In the genomic region with DNA sequence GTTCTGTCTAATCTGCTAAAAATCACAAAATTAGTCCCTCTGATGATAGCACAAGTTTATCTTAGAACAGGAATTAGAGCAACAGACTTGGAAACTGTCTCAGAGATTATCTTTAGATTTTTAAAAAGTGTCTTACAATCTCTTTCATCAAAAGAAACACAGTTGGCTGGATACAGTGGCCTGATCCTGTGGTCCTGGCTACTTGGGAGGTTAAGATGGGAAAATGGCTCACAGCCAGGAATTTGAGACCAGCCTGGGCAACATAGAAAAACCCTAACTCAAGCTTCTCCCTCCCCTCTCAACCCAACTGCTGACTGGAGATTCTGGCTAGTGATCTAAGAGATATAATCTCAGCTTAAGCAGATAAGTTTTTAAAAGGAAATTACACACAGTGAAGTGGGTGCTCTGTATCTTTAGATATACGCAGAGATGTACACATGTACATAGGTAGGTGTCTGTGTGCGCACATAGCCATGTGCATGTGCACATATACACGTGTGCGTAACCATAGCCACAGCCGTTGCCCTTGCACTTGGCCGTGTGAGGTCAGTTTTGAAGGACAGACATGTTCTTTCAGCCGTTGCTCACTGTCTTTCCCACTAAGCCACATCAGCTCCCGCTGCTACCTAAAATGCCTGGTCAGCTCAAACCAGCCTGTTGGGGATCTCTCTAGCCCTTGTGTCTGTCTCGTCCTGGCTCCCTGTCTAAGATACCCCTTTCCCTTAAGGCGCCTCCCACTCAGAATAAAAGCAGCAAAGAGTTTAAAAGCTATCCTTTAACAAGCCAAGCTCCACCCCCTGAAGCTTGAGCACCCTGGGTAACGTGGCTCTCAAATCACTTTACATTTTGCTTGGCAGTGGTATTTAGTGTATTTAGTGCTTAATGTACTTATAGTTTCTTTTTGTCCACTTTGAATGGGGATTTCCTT, we compare ENCODE assay signal across 10 mouse cellular contexts.
DNase-seq lines count a peak whose midpoint lies in the region; ATAC-seq and TF ChIP-seq lines count a peak whose summit lies in the region.
"Had no signal": no experiment of that assay in that cellular context is flagged by ENCODE, and none has a peak within 500 bp of the region (broad histone marks: within the 10 kb centered on the region; RNA-seq: fewer than 3 reads in every experiment).

No protein-coding gene starts in this region.

- no peak for ATAC-seq in embryonic facial prominence, embryonic 11.5 days (replicated peaks; ENCODE audit: insufficient number of reproducible peaks, low FRiP score, low TSS enrichment, low read depth)
- no peak for ATAC-seq in lung, postnatal 0 days
- 0 out of 2 replicates have a peak, but pooled peaks have one; percentile 49 for ATAC-seq in midbrain, embryonic 15.5 days (replicated peaks)

- no peak overlapping the region for H3K27ac ChIP-seq in embryonic facial prominence, embryonic 11.5 days (replicated peaks; ENCODE audit: low read depth, low read length)
- H3K27ac ChIP-seq in embryonic facial prominence, embryonic 10.5 days (replicated peaks) = no peak overlapping the region; the same call in 1 of the 2 replicates
- no peak overlapping the region for H3K27ac ChIP-seq in lung, postnatal 0 days (ENCODE audit: low read length)
- peak overlapping the region; percentile 80 for H3K27ac ChIP-seq in midbrain, embryonic 15.5 days

- no peaks in the 10 kb centered on the region; the same call in 1 of the 2 replicates for H3K36me3 ChIP-seq in embryonic facial prominence, embryonic 11.5 days (replicated peaks; ENCODE audit: control insufficient read depth, insufficient read depth, low read depth, low read length)
- peaks cover 36% of the 10 kb centered on the region for H3K36me3 ChIP-seq in embryonic facial prominence, embryonic 10.5 days (replicated peaks)
- H3K36me3 ChIP-seq in lung, postnatal 0 days (ENCODE audit: insufficient read depth, low read length) = peaks cover 2% of the 10 kb centered on the region; the same call in 1 of the 2 replicates
- H3K36me3 ChIP-seq in midbrain, embryonic 15.5 days (replicated peaks) = 0 out of 2 replicates have a peak, but pooled peaks cover 4% of the 10 kb centered on the region

- no peaks in the 10 kb centered on the region; the same call in 1 of the 2 replicates for H3K4me1 ChIP-seq in embryonic facial prominence, embryonic 11.5 days (ENCODE audit: control insufficient read depth, insufficient read depth, low read length)
- peaks cover 51% of the 10 kb centered on the region for H3K4me1 ChIP-seq in embryonic facial prominence, embryonic 10.5 days
- H3K4me1 ChIP-seq in lung, postnatal 0 days (ENCODE audit: insufficient read depth, low read depth, low read length) = peaks cover 7% of the 10 kb centered on the region; the same call in 1 of the 2 replicates
- peaks cover 36% of the 10 kb centered on the region for H3K4me1 ChIP-seq in midbrain, embryonic 15.5 days

- no peaks in the 10 kb centered on the region for H3K9me3 ChIP-seq in embryonic facial prominence, embryonic 11.5 days (replicated peaks; ENCODE audit: control insufficient read depth, low read length)
- no peaks in the 10 kb centered on the region for H3K9me3 ChIP-seq in embryonic facial prominence, embryonic 10.5 days
- H3K9me3 ChIP-seq in lung, postnatal 0 days (ENCODE audit: low read length) = no peaks in the 10 kb centered on the region
- no peaks in the 10 kb centered on the region for H3K9me3 ChIP-seq in midbrain, embryonic 15.5 days

- H3K27me3 ChIP-seq in embryonic facial prominence, embryonic 11.5 days (ENCODE audit: control insufficient read depth, insufficient read depth, low read length) = no peaks in the 10 kb centered on the region
- H3K27me3 ChIP-seq in embryonic facial prominence, embryonic 10.5 days (replicated peaks; ENCODE audit: low read depth, poor library complexity, severe bottlenecking) = no peaks in the 10 kb centered on the region
- H3K27me3 ChIP-seq in lung, postnatal 0 days (replicated peaks; ENCODE audit: insufficient read depth, low read length) = no peaks in the 10 kb centered on the region
- H3K27me3 ChIP-seq in midbrain, embryonic 15.5 days (replicated peaks) = no peaks in the 10 kb centered on the region

- WGBS in embryonic facial prominence, embryonic 11.5 days = 71% methylated on average over 11 of the region's 11 CpGs
- WGBS in embryonic facial prominence, embryonic 10.5 days = 70% methylated on average over 11 of the region's 11 CpGs
- 46% methylated on average over 11 of the region's 11 CpGs for WGBS in lung, postnatal 0 days
- 52% methylated on average over 11 of the region's 11 CpGs for WGBS in midbrain, embryonic 15.5 days

- H3K4me2 ChIP-seq in embryonic facial prominence, embryonic 11.5 days (ENCODE audit: low read depth, low read length) = no peak overlapping the region
- H3K4me2 ChIP-seq in lung, postnatal 0 days (replicated peaks; ENCODE audit: low read depth, low read length) = peak overlapping the region; percentile 32; the same call in 1 of the 2 replicates
- no peak overlapping the region for H3K4me2 ChIP-seq in midbrain, embryonic 15.5 days

- TF ChIP-seq EP300 in lung, postnatal 0 days (IDR thresholded peaks at IDR 0.05) = no peak

- no peak overlapping the region for H3K4me3 ChIP-seq in embryonic facial prominence, embryonic 11.5 days (ENCODE audit: low read depth, low read length)
- no peak overlapping the region for H3K4me3 ChIP-seq in embryonic facial prominence, embryonic 10.5 days
- H3K4me3 ChIP-seq in lung, postnatal 0 days (ENCODE audit: low read depth, low read length) = no peak overlapping the region
- H3K4me3 ChIP-seq in midbrain, embryonic 15.5 days = no peak overlapping the region

- peak; percentile 4 for DNase-seq in embryonic facial prominence, embryonic 11.5 days (ENCODE audit: low spot score)
- no peak for DNase-seq in embryonic facial prominence, embryonic 10.5 days (ENCODE audit: low spot score)
- DNase-seq in lung, postnatal 0 days (ENCODE audit: low spot score) = no peak
- no peak for DNase-seq in lung, postnatal 14 days
- DNase-seq in kidney, adult 8-10 months = peak; percentile 25 to 50
- DNase-seq in c-Kit-positive CD71-positive TER-119-positive erythroid progenitor cells, embryonic 14.5 days (ENCODE audit: low spot score) = no peak
- DNase-seq in layer of hippocampus, adult 8-10 months (ENCODE audit: low spot score in 2 of 2) = no peak
- DNase-seq: gastrocnemius, postnatal 14 days; thymus, adult 18-20 months had no signal

- H3K9ac ChIP-seq in embryonic facial prominence, embryonic 11.5 days (replicated peaks; ENCODE audit: low read length) = no peak overlapping the region
- H3K9ac ChIP-seq in lung, postnatal 0 days (replicated peaks; ENCODE audit: low read depth) = no peak overlapping the region
- no peak overlapping the region for H3K9ac ChIP-seq in midbrain, embryonic 15.5 days

- no peak for TF ChIP-seq CTCF in lung, postnatal 0 days (IDR thresholded peaks at IDR 0.05)

Comparison
In these comparisons a context has a peak if more than half of its experiments do, and no peak if none do; other contexts are left out.
1. DNase-seq: peak in embryonic facial prominence, embryonic 11.5 days (single experiment) and kidney, adult 8-10 months (2 of 2); none in embryonic facial prominence, embryonic 10.5 days (single experiment), lung, postnatal 0 days (single experiment), lung, postnatal 14 days (single experiment), c-Kit-positive CD71-positive TER-119-positive erythroid progenitor cells, embryonic 14.5 days (single experiment) and layer of hippocampus, adult 8-10 months (0 of 2).